Mouse (Mus musculus) stomach, embryonic 15.5 days (tissue): ENCODE measurements around the gene Retreg3. TPM values are rescaled to one million over a fixed set of nuclear protein-coding genes. Genes with fewer than 3 reads are reported as not detected.

ENCODE experiments used
- ATAC-seq: fragments of 200-750 bp; cut with Nextera tagmentation; 2 replicates; pipeline ENCODE4 v1.8.0; 2017; ENCODE audit warnings: low read depth, moderate number of reproducible peaks, moderate TSS enrichment; ENCODE audit not compliant: insufficient read depth, low FRiP score
- H3K27ac ChIP-seq: fragments of 300-500 bp; sonication (generic); 2 replicates; pipeline ENCODE4 v1.5.1; 2015; ENCODE audit warnings: mild to moderate bottlenecking, inconsistent platforms
- H3K27me3 ChIP-seq: fragments of 300-500 bp; sonication (generic); replicated peaks from 2 replicates; pipeline ENCODE4 v1.6.1; 2015; ENCODE audit warnings: inconsistent platforms
- H3K36me3 ChIP-seq: fragments of 300-500 bp; sonication (generic); 2 replicates; pipeline ENCODE4 v1.6.1; 2015; ENCODE audit warnings: inconsistent platforms
- H3K4me1 ChIP-seq: fragments of 300-500 bp; sonication (generic); 2 replicates; pipeline ENCODE4 v1.6.1; 2015; ENCODE audit warnings: inconsistent platforms
- H3K4me2 ChIP-seq: fragments of 300-500 bp; sonication (generic); 2 replicates; pipeline ENCODE4 v1.6.1; 2015; ENCODE audit warnings: mild to moderate bottlenecking, inconsistent platforms
- H3K4me3 ChIP-seq: fragments of 300-500 bp; sonication (generic); replicated peaks from 2 replicates; pipeline ENCODE4 v1.5.1; 2015; ENCODE audit warnings: inconsistent platforms
- H3K9ac ChIP-seq: fragments of 300-500 bp; sonication (generic); 2 replicates; pipeline ENCODE4 v1.6.1; 2015; ENCODE audit warnings: inconsistent platforms
- H3K9me3 ChIP-seq: fragments of 300-500 bp; sonication (generic); 2 replicates; pipeline ENCODE4 v1.6.1; 2016; ENCODE audit warnings: inconsistent platforms
- WGBS: fragments of 180-500 bp; shearing (Covaris S2); methylation state at CpG from one replicate; pipeline ENCODE4 v1.1.7; 2015; 5-methylcytosine and 5-hydroxymethylcytosine counted together
- polyA plus RNA-seq: library from polyadenylated mRNA; unstranded; fragments of >200 nt; fragmentation: Nextera tagmentation; extraction: Ambion mirVana; gene quantifications from 2 replicates; pipeline ENCODE4 v1.2.1, GENCODE M21; 2015

Retreg3 gene
- polyA plus RNA-seq: 21.0 and 21.3 TPM in 2 replicates

GRCm38 (mm10) chr11:101119761-101120544 is at the start of gene Retreg3, which contains the start of gene Tubg1:
Gene Retreg3 (minus strand): TSS chr11:101119893.
Gene Tubg1 (plus strand): TSS chr11:101119938.
- Histone ChIP-seq H3K4me3 (peak within 1 kb of the TSS; percentile 99), H3K4me1 (peaks cover 16% of the 10 kb centered on the region), H3K9ac (peak within 1 kb of the TSS; percentile 96), H3K36me3 (peaks cover 11% of the 10 kb centered on the region; the same call in 1 of the 2 replicates), H3K27ac (peak within 1 kb of the TSS; percentile 91), H3K4me2 (peak within 1 kb of the TSS; percentile 93), H3K9me3 (no peaks in the 10 kb centered on the region), H3K27me3 (no peaks in the 10 kb centered on the region)
- peak; percentile 94 for ATAC-seq
- under 1% methylated on average over 61 of the region's 61 CpGs for WGBS

GRCm38 (mm10) chr11:101168301-101168980 is 48.7 kb upstream of the Retreg3 start:
- Histone ChIP-seq H3K4me2 (peak overlapping the region; percentile 85), H3K27ac (no peak overlapping the region), H3K4me1 (peaks cover 38% of the 10 kb centered on the region), H3K9me3 (no peaks in the 10 kb centered on the region), H3K36me3 (peaks cover 34% of the 10 kb centered on the region), H3K27me3 (peaks cover 12% of the 10 kb centered on the region; the same call in 1 of the 2 replicates), H3K4me3 (peak overlapping the region; percentile 66; the same call in 1 of the 2 replicates), H3K9ac (no peak overlapping the region)
- no peak for ATAC-seq
- 63% methylated on average over 18 of the region's 18 CpGs for WGBS

DNA sequence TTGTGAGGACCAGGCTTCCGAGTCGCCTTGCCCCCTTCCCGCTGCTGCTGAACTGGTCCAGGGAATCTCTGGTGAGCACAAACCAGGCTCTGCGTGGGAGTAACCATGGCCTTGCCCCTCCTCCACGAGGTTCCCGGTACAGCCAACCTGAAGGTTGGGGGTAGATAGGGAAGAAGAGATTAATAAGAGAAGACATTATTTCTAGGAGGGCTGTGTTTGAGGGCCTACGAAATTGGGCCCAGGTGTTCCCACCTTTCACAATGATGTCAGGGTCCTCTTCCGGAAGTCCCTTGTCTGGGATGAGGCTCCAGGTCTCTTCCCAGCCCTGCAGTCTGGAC is 48.2 kb upstream of the Retreg3 start:
- 73% methylated on average over 8 of the region's 8 CpGs for WGBS
- H3K9me3 ChIP-seq: no peaks in the 10 kb centered on the region
- H3K27ac ChIP-seq: no peak overlapping the region
- 0 out of 2 replicates have a peak overlapping the region, but pooled peaks have one; percentile 66 for H3K4me3 ChIP-seq
- peaks cover 12% of the 10 kb centered on the region; the same call in 1 of the 2 replicates for H3K27me3 ChIP-seq
- peak overlapping the region; percentile 85; the same call in 1 of the 2 replicates for H3K4me2 ChIP-seq
- H3K9ac ChIP-seq: no peak overlapping the region
- H3K4me1 ChIP-seq: peaks cover 38% of the 10 kb centered on the region
- ATAC-seq: no peak
- H3K36me3 ChIP-seq: peaks cover 39% of the 10 kb centered on the region

- Histone ChIP-seq H3K4me1 (peaks cover 40% of the 10 kb centered on the region), H3K4me2 (no peak overlapping the region), H3K27me3 (peaks cover 12% of the 10 kb centered on the region; the same call in 1 of the 2 replicates), H3K27ac (no peak overlapping the region), H3K36me3 (peaks cover 43% of the 10 kb centered on the region), H3K9ac (no peak overlapping the region), H3K4me3 (no peak overlapping the region), H3K9me3 (no peaks in the 10 kb centered on the region)
- no peak for ATAC-seq
- 73% methylated on average over 19 of the region's 19 CpGs for whole genome bisulfite sequencing
These were observed 47.7 kb upstream of the Retreg3 start for GRCm38 (mm10) chr11:101167211-101167962.

DNA sequence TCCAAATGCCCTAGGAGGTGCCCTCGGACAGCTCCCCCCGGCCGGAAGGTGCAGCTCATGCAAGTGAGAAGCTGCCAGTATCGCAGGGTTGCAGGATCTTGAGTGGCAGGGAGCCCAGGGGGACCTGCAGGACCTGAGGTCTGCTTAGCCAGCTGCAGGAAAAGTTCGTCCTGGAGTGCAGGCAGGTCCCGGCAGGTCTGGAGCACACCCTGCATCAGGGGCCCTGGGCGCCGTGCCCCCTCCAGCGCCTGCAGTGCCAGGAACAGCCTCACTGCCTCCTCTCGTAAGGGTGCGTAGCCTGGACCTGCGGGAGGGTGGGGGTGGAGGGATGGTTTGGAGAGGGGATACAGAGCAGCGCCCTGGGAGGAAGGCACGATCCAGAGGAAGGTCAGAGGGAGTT is 46.7 kb upstream of the Retreg3 start:
- H3K27me3 ChIP-seq: peaks cover 12% of the 10 kb centered on the region; the same call in 1 of the 2 replicates
- no peak for ATAC-seq
- peaks cover 51% of the 10 kb centered on the region for H3K36me3 ChIP-seq
- no peak overlapping the region for H3K4me2 ChIP-seq
- H3K4me1 ChIP-seq: peaks cover 37% of the 10 kb centered on the region
- no peaks in the 10 kb centered on the region for H3K9me3 ChIP-seq
- H3K27ac ChIP-seq: peak overlapping the region; percentile 68; the same call in 1 of the 2 replicates
- 0 out of 2 replicates have a peak overlapping the region, but pooled peaks have one; percentile 2 for H3K4me3 ChIP-seq
- no peak overlapping the region for H3K9ac ChIP-seq
- WGBS: 73% methylated on average over 14 of the region's 14 CpGs

GRCm38 (mm10) chr11:101164677-101165580 is 45.2 kb upstream of the Retreg3 start:
- H3K4me2 ChIP-seq: peak overlapping the region; percentile 41; the same call in 1 of the 2 replicates
- ATAC-seq: peak; percentile 11; the same call in 1 of the 2 replicates
- peak overlapping the region; percentile 61; the same call in 1 of the 2 replicates for H3K27ac ChIP-seq
- H3K9me3 ChIP-seq: no peaks in the 10 kb centered on the region
- H3K36me3 ChIP-seq: peaks cover 53% of the 10 kb centered on the region
- H3K27me3 ChIP-seq: peaks cover 12% of the 10 kb centered on the region; the same call in 1 of the 2 replicates
- peak overlapping the region; percentile 27 for H3K4me3 ChIP-seq
- H3K9ac ChIP-seq: no peak overlapping the region
- peaks cover 37% of the 10 kb centered on the region for H3K4me1 ChIP-seq
- 45% methylated on average over 35 of the region's 35 CpGs for WGBS

DNA sequence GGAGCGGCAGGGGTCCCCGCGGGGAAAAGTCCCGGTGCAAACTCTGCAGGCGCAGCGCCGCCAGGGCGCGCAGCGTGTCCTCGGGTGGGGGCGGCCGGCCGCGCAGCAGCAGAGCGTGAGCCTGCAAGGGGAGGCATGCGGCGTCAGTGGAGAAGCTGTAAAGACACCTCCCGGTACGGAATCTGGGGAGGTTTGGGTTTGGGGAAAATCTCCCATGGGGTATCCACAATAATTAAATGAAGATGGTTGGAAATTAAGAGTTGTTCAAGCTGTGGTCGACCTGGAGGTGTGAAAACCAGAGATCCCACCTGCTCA is 44.6 kb upstream of the Retreg3 start:
- Histone ChIP-seq H3K4me1 (peaks cover 36% of the 10 kb centered on the region), H3K27me3 (peaks cover 12% of the 10 kb centered on the region; the same call in 1 of the 2 replicates), H3K4me3 (peak overlapping the region; percentile 27), H3K4me2 (peak overlapping the region; percentile 41), H3K9ac (no peak overlapping the region), H3K27ac (no peak overlapping the region), H3K36me3 (peaks cover 53% of the 10 kb centered on the region), H3K9me3 (no peaks in the 10 kb centered on the region)
- ATAC-seq: no peak
- WGBS: 41% methylated on average over 21 of the region's 21 CpGs

DNA sequence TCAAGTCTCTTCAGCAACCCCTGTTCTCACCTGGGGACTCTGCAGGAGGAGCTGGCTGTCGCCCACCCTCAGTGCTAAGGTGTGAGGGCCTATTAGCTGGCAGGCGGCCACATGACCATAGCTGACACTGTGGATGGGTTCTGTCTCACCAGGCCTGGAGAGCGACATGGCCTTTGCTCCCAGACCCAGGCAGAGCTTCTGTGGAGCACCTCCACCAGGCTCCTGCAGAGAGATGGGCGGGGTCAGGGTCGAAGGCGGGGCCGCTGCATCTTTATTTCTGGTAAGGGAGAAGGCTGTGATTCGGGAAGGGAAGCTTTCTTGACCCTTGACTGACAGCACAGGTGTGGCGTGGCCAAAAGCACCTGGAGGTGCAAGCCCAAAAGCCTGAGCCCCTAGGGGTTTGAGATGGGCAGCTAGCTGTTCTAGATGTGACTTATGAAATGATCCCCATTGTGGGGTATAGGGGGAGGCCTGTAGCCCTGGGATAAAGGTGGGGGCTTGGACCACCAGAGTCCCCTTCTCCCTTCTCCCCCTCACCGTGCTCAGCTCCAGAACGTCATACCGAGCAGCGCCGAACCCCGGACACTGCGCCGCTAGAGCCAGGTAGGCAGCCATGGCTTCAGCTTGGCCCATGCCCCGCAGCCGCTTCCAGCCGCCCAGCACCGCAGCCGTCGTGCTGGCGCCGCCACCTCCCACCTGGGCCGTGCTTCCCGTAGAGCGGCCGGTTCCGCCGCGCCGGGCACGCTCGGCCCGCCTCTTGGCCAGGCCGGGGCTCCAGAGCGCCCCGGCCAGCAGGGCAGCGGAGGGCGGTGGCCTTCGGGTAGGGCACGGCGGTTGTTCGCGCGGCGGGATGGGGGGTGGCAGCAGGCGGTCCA is 44.0 kb upstream of the Retreg3 start:
- Histone ChIP-seq H3K27ac (peak overlapping the region; percentile 11; the same call in 1 of the 2 replicates), H3K4me3 (peak overlapping the region; percentile 27), H3K36me3 (peaks cover 53% of the 10 kb centered on the region), H3K4me1 (peaks cover 30% of the 10 kb centered on the region; the same call in 1 of the 2 replicates), H3K9ac (no peak overlapping the region), H3K27me3 (peaks cover 12% of the 10 kb centered on the region; the same call in 1 of the 2 replicates), H3K4me2 (peak overlapping the region; percentile 41), H3K9me3 (no peaks in the 10 kb centered on the region)
- ATAC-seq: no peak
- WGBS: 40% methylated on average over 49 of the region's 49 CpGs

DNA sequence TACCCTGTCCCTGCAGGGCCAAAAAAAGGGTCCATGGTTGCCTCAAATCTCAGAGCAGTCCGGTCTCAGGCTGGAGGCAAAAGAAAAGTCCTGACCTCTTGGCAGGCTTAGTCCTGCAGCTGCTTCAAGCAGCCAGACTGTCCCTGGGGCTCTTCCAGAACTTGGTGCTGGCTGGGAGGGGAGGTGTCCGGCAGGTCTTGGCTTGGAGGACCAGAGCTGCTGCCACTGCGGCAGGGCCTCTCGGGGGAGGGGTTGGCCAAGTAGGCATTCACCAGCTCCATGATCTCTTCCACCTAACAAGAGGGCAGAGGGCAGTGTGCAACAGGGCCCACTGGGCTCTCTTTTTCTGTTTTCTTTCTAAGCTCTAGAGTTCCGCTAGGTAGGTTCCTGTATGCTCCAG is 43.1 kb upstream of the Retreg3 start:
- Histone ChIP-seq H3K36me3 (peaks cover 49% of the 10 kb centered on the region), H3K27ac (no peak overlapping the region; the same call in 1 of the 2 replicates)
- 59% methylated on average over 5 of the region's 5 CpGs for WGBS

GRCm38 (mm10) chr11:101162301-101162700 is 42.6 kb upstream of the Retreg3 start:
- Histone ChIP-seq H3K36me3 (peaks cover 44% of the 10 kb centered on the region), H3K27me3 (peaks cover 8% of the 10 kb centered on the region; the same call in 1 of the 2 replicates), H3K4me1 (peaks cover 24% of the 10 kb centered on the region; the same call in 1 of the 2 replicates), H3K4me3 (no peak overlapping the region), H3K9ac (no peak overlapping the region), H3K4me2 (no peak overlapping the region), H3K9me3 (no peaks in the 10 kb centered on the region), H3K27ac (no peak overlapping the region)
- no peak for ATAC-seq
- WGBS: 52% methylated on average over 5 of the region's 5 CpGs

More for the DNA sequence above, 43.1 kb upstream of the Retreg3 start:
- Histone ChIP-seq H3K4me2 (no peak overlapping the region), H3K27me3 (peaks cover 12% of the 10 kb centered on the region; the same call in 1 of the 2 replicates), H3K4me3 (no peak overlapping the region), H3K9me3 (no peaks in the 10 kb centered on the region), H3K4me1 (peaks cover 24% of the 10 kb centered on the region; the same call in 1 of the 2 replicates), H3K9ac (no peak overlapping the region)
- ATAC-seq: no peak
